Mouse (Mus musculus) ES-Bruce4 (cell line): Measurements from ENCODE around the gene Crtc3. TPM values are rescaled to one million over a fixed set of nuclear protein-coding genes. Genes with fewer than 3 reads are reported as not detected.

Source experiments
- H3K27ac ChIP-seq: 2 replicates; pipeline ENCODE4 v1.5.1; 2012; ENCODE audit warnings: low read length, inconsistent platforms; ENCODE audit not compliant: insufficient read depth
- H3K27me3 ChIP-seq: 2 replicates; pipeline ENCODE4 v1.6.1; 2012; ENCODE audit warnings: mild to moderate bottlenecking, low read length, inconsistent platforms; ENCODE audit not compliant: control insufficient read depth, poor library complexity, insufficient read depth, severe bottlenecking
- H3K36me3 ChIP-seq: 2 replicates; pipeline ENCODE4 v1.6.1; 2012; ENCODE audit warnings: inconsistent platforms, mild to moderate bottlenecking, low read length, moderate library complexity; ENCODE audit not compliant: control insufficient read depth, poor library complexity, insufficient read depth, severe bottlenecking
- H3K4me1 ChIP-seq: one replicate; pipeline ENCODE4 v1.8.1; 2011; ENCODE audit warnings: low read length; ENCODE audit not compliant: control insufficient read depth, insufficient read depth
- H3K4me3 ChIP-seq: 2 replicates; pipeline ENCODE4 v1.5.1; 2011; ENCODE audit warnings: low read depth, mild to moderate bottlenecking, low read length
- H3K9ac ChIP-seq: 2 replicates; pipeline ENCODE4 v1.6.1; 2012; ENCODE audit warnings: low read depth, mild to moderate bottlenecking, inconsistent platforms; ENCODE audit not compliant: poor library complexity, severe bottlenecking
- H3K9me3 ChIP-seq: replicated peaks from 2 replicates; pipeline ENCODE4 v1.6.1; 2012; ENCODE audit warnings: mild to moderate bottlenecking, low read length, inconsistent platforms; ENCODE audit not compliant: control insufficient read depth, poor library complexity, insufficient read depth, severe bottlenecking
- CTCF ChIP-seq: IDR thresholded peaks from one replicate; pipeline ENCODE4 v1.8.1; 2011; ENCODE audit warnings: low read depth, low read length
- EP300 ChIP-seq: IDR thresholded peaks from 2 replicates; pipeline ENCODE4 v1.6.1; 2011; ENCODE audit warnings: low read depth, low read length; ENCODE audit not compliant: insufficient read depth
- POLR2A ChIP-seq: IDR thresholded peaks from one replicate; pipeline ENCODE4 v1.8.1; 2011; ENCODE audit warnings: low read length; ENCODE audit not compliant: insufficient read depth
- polyA plus RNA-seq: library from polyadenylated mRNA; stranded (reverse); fragments of >200 nt; gene quantifications from 2 replicates; pipeline ENCODE4 v1.2.4, GENCODE M21; 2011; ENCODE audit warnings: low read depth; ENCODE audit not compliant: missing spikeins, insufficient read depth, insufficient read length

Crtc3 gene
- polyA plus RNA-seq, 1 experiment: 8.0 TPM

- no peaks in the 10 kb centered on the region for H3K36me3 ChIP-seq
- H3K4me1 ChIP-seq: no peaks in the 10 kb centered on the region
- H3K9ac ChIP-seq: no peak overlapping the region
- H3K4me3 ChIP-seq: no peak overlapping the region
- TF ChIP-seq CTCF: no peak
- H3K27me3 ChIP-seq: no peaks in the 10 kb centered on the region
- H3K9me3 ChIP-seq: no peaks in the 10 kb centered on the region
- no peak overlapping the region for H3K27ac ChIP-seq
These were observed 27.6 kb downstream of the Crtc3 start for GRCm38 (mm10) chr7:80661082-80661481.

- H3K27ac ChIP-seq: no peak overlapping the region
These were observed 28.1 kb downstream of the Crtc3 start for GRCm38 (mm10) chr7:80660619-80661018.

GRCm38 (mm10) chr7:80657896-80658295, 30.8 kb downstream of the Crtc3 start:
- no peaks in the 10 kb centered on the region for H3K36me3 ChIP-seq
- H3K27ac ChIP-seq: no peak overlapping the region
- no peak overlapping the region for H3K4me3 ChIP-seq
- H3K27me3 ChIP-seq: no peaks in the 10 kb centered on the region
- no peaks in the 10 kb centered on the region for H3K9me3 ChIP-seq
- TF ChIP-seq EP300: no peak
- no peak for TF ChIP-seq CTCF
- no peak for TF ChIP-seq POLR2A
- no peak overlapping the region for H3K9ac ChIP-seq
- no peaks in the 10 kb centered on the region for H3K4me1 ChIP-seq

More at GRCm38 (mm10) chr7:80660619-80661018, 28.1 kb downstream of the Crtc3 start:
- H3K4me3 ChIP-seq: no peak overlapping the region
- TF ChIP-seq EP300: no peak
- no peak for TF ChIP-seq POLR2A
- no peak for TF ChIP-seq CTCF
- no peaks in the 10 kb centered on the region for H3K4me1 ChIP-seq
- H3K9ac ChIP-seq: no peak overlapping the region
- no peaks in the 10 kb centered on the region for H3K9me3 ChIP-seq
- no peaks in the 10 kb centered on the region for H3K27me3 ChIP-seq
- H3K36me3 ChIP-seq: no peaks in the 10 kb centered on the region

- Histone ChIP-seq H3K27me3 (no peaks in the 10 kb centered on the region), H3K4me1 (no peaks in the 10 kb centered on the region), H3K27ac (no peak overlapping the region), H3K4me3 (no peak overlapping the region), H3K9ac (no peak overlapping the region), H3K9me3 (no peaks in the 10 kb centered on the region), H3K36me3 (no peaks in the 10 kb centered on the region)
- no peak for TF ChIP-seq CTCF
- no peak for TF ChIP-seq EP300
- no peak for TF ChIP-seq POLR2A
These were observed 33.2 kb downstream of the Crtc3 start for GRCm38 (mm10) chr7:80655350-80656013.

GRCm38 (mm10) chr7:80654926-80655325, 33.8 kb downstream of the Crtc3 start:
- Histone ChIP-seq H3K36me3 (no peaks in the 10 kb centered on the region), H3K9me3 (no peaks in the 10 kb centered on the region), H3K4me1 (no peaks in the 10 kb centered on the region), H3K27ac (no peak overlapping the region), H3K4me3 (no peak overlapping the region), H3K9ac (no peak overlapping the region), H3K27me3 (no peaks in the 10 kb centered on the region)
- no peak for TF ChIP-seq POLR2A
- TF ChIP-seq CTCF: no peak
- TF ChIP-seq EP300: no peak

- no peak for TF ChIP-seq CTCF
- TF ChIP-seq EP300: no peak
These were observed 34.3 kb downstream of the Crtc3 start for GRCm38 (mm10) chr7:80654393-80654792.

More at GRCm38 (mm10) chr7:80654393-80654792, 34.3 kb downstream of the Crtc3 start:
- no peak overlapping the region for H3K4me3 ChIP-seq
- no peaks in the 10 kb centered on the region for H3K36me3 ChIP-seq
- no peak overlapping the region for H3K9ac ChIP-seq
- H3K27me3 ChIP-seq: no peaks in the 10 kb centered on the region
- H3K27ac ChIP-seq: no peak overlapping the region
- H3K9me3 ChIP-seq: no peaks in the 10 kb centered on the region
- no peaks in the 10 kb centered on the region for H3K4me1 ChIP-seq
